15 mouse cellular contexts compared by ENCODE assay signal in the genomic region with DNA sequence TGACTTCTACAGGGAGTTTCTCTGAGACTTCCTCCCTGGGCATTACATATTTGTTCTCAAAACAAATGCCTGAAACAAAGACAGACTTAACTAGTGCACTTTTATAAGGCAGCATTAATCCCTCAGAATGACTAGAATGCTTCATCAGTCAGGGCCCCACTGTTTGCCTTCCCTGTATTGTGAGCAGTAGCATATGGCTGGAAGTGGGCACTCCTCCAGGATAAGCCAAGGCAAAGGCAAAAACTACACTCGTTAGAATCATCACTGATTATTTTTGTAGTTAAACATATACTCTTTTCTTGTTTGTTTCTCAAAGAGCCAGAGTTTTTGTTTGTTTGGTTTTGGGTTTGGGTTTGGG. TPM values are rescaled to one million over a fixed set of nuclear protein-coding genes. Genes with fewer than 3 reads are reported as not detected.
DNase-seq lines count a peak whose midpoint lies in the region; ATAC-seq lines count a peak whose summit lies in the region.
"Had no signal": no experiment of that assay in that cellular context is flagged by ENCODE, and none has a peak within 500 bp of the region (broad histone marks: within the 10 kb centered on the region; RNA-seq: fewer than 3 reads in every experiment).

No protein-coding gene starts in this region.

- 0 out of 2 replicates have a peak overlapping the region, but pooled peaks have one; percentile 49 for H3K27ac ChIP-seq in kidney, embryonic 14.5 days (ENCODE audit: low read depth, low read length)
- peak overlapping the region; percentile 85 for H3K27ac ChIP-seq in embryonic facial prominence, embryonic 15.5 days (replicated peaks)
- H3K27ac ChIP-seq: embryonic facial prominence, embryonic 12.5 days; hindbrain, embryonic 15.5 days had no signal

- H3K4me3 ChIP-seq in kidney, embryonic 14.5 days (ENCODE audit: low read length), result no peak overlapping the region
- H3K4me3 ChIP-seq in embryonic facial prominence, embryonic 15.5 days (replicated peaks), result no peak overlapping the region
- H3K4me3 ChIP-seq: embryonic facial prominence, embryonic 12.5 days; hindbrain, embryonic 15.5 days had no signal

- ATAC-seq in frontal cortex, adult (ENCODE audit: low TSS enrichment), result peak; percentile 60
- ATAC-seq in kidney, embryonic 14.5 days (ENCODE audit: low FRiP score, low TSS enrichment), result 0 out of 2 replicates have a peak, but pooled peaks have one; percentile 55
- ATAC-seq in embryonic facial prominence, embryonic 15.5 days (ENCODE audit: insufficient number of reproducible peaks, low FRiP score, low TSS enrichment, low read depth), result no peak

- H3K4me2 ChIP-seq in kidney, embryonic 14.5 days (replicated peaks; ENCODE audit: low read depth, low read length), result no peak overlapping the region
- H3K4me2 ChIP-seq in embryonic facial prominence, embryonic 15.5 days (replicated peaks), result no peak overlapping the region
- H3K4me2 ChIP-seq: embryonic facial prominence, embryonic 12.5 days; hindbrain, embryonic 15.5 days had no signal

- H3K27me3 ChIP-seq in kidney, embryonic 14.5 days (ENCODE audit: control insufficient read depth, insufficient read depth, low read length), result no peaks in the 10 kb centered on the region
- H3K27me3 ChIP-seq in embryonic facial prominence, embryonic 15.5 days, result no peaks in the 10 kb centered on the region
- H3K27me3 ChIP-seq: embryonic facial prominence, embryonic 12.5 days; hindbrain, embryonic 15.5 days had no signal

- no peaks in the 10 kb centered on the region for H3K36me3 ChIP-seq in kidney, embryonic 14.5 days (ENCODE audit: control insufficient read depth, insufficient read depth, low read length)
- no peaks in the 10 kb centered on the region for H3K36me3 ChIP-seq in embryonic facial prominence, embryonic 15.5 days
- H3K36me3 ChIP-seq: embryonic facial prominence, embryonic 12.5 days; hindbrain, embryonic 15.5 days had no signal

- no peak for DNase-seq in frontal cortex, postnatal 36 days (ENCODE audit: low spot score in 2 of 2)
- DNase-seq in kidney, postnatal 25 days, result no peak
- DNase-seq in NIH3T3 (ENCODE audit: low read depth) (peak; percentile 36), adipocyte (ENCODE audit: low spot score) (no peak)
- DNase-seq in embryo, embryonic 11 days, result no peak
- DNase-seq: adrenal gland, postnatal 25 days; kidney, postnatal 36 days; layer of hippocampus, postnatal 36 days; retina, postnatal 1 day; spleen, adult 18-20 months had no signal

- H3K9me3 ChIP-seq in kidney, embryonic 14.5 days (ENCODE audit: control insufficient read depth, low read length), result no peaks in the 10 kb centered on the region
- H3K9me3 ChIP-seq in embryonic facial prominence, embryonic 15.5 days (replicated peaks), result no peaks in the 10 kb centered on the region
- H3K9me3 ChIP-seq: embryonic facial prominence, embryonic 12.5 days; hindbrain, embryonic 15.5 days had no signal

- 34% methylated on average over 1 of the region's 1 CpGs for WGBS in kidney, embryonic 14.5 days
- 33% methylated on average over 1 of the region's 1 CpGs for WGBS in embryonic facial prominence, embryonic 15.5 days

- 0 out of 2 replicates have a peak, but pooled peaks cover 9% of the 10 kb centered on the region for H3K4me1 ChIP-seq in kidney, embryonic 14.5 days (ENCODE audit: control insufficient read depth, insufficient read depth, low read length)
- peaks cover 9% of the 10 kb centered on the region for H3K4me1 ChIP-seq in embryonic facial prominence, embryonic 15.5 days
- H3K4me1 ChIP-seq: embryonic facial prominence, embryonic 12.5 days; hindbrain, embryonic 15.5 days had no signal

- H3K9ac ChIP-seq in kidney, embryonic 14.5 days (ENCODE audit: low read depth, low read length), result no peak overlapping the region
- H3K9ac ChIP-seq in embryonic facial prominence, embryonic 15.5 days, result no peak overlapping the region
- H3K9ac ChIP-seq: embryonic facial prominence, embryonic 12.5 days; hindbrain, embryonic 15.5 days had no signal

RNA-seq across cellular contexts. Expression of a gene that starts 11.0 kb away (rescaled TPM):
- polyA plus RNA-seq in kidney, embryonic 14.5 days (2014; fragmentation: Nextera tagmentation; extraction: Ambion mirVana), result 49.2 and 52.9 TPM in 2 replicates
- 209 and 234 TPM in 2 replicates for polyA plus RNA-seq in embryonic facial prominence, embryonic 15.5 days (2015; fragmentation: Nextera tagmentation; extraction: Ambion mirVana)

RNA-seq across cellular contexts. Expression of a gene that starts 36.2 kb away (rescaled TPM):
- polyA plus RNA-seq in kidney, embryonic 14.5 days (2014; fragmentation: Nextera tagmentation; extraction: Ambion mirVana), result 18.7 and 19.8 TPM in 2 replicates
- 38.5 and 47.3 TPM in 2 replicates for polyA plus RNA-seq in embryonic facial prominence, embryonic 15.5 days (2015; fragmentation: Nextera tagmentation; extraction: Ambion mirVana)
